Mouse (Mus musculus) Patski (cell line): Measurements from ENCODE around the gene Sfrp5. TPM values are rescaled to one million over a fixed set of nuclear protein-coding genes. Genes with fewer than 3 reads are reported as not detected.

Experiments used
- ATAC-seq: fragments of 100-300 bp; one replicate; pipeline ENCODE4 v1.8.0; 2021
- CTCF ChIA-PET: fragments of 350-600 bp; sonication (Branson Sonifier 250); formaldehyde crosslinking; loops from one replicate; lab custom pipeline; 2022; ENCODE audit warnings: inconsistent platforms; lab: Charles Lee
- POLR2A ChIA-PET: fragments of 350-600 bp; sonication (Branson Sonifier 250); formaldehyde crosslinking; loops from one replicate; lab custom pipeline; 2022; ENCODE audit warnings: antibody characterized with exemption, inconsistent platforms; lab: Charles Lee
- DNase-seq: peaks from one replicate; pipeline ENCODE4 v3.0.0-alpha.2; 2011; ENCODE audit warnings: low read depth, low spot score
- H3K27me3 ChIP-seq: fragments of 371-371 bp; one replicate; pipeline ENCODE4 v1.5.1; 2021
- CTCF ChIP-seq: fragments of 100-300 bp; IDR thresholded peaks from one replicate; pipeline ENCODE4 v1.5.1; 2021
- in situ Hi-C: fragments of 300-500 bp; cut with MboI; formaldehyde crosslinking; loops from 3 replicates; pipeline ENCODE4 v1.11.1; 2018; ENCODE audit warnings: low pct_unique_long_range_greater_than_20kb, mixed read lengths
- polyA plus RNA-seq: library from polyadenylated mRNA; unstranded; gene quantifications from one replicate; pipeline ENCODE4 v1.2.3, GENCODE M21; 2021

The Sfrp5 gene
- polyA plus RNA-seq, 1 experiment from 2014 or later, result 0.04 TPM

- CTCF ChIA-PET, result no interaction called here
- in situ Hi-C loops, result no loop called here
- DNase-seq (no peak), ATAC-seq (no peak)
- no peak for TF ChIP-seq CTCF
- peaks cover 51% of the 10 kb centered on the region for H3K27me3 ChIP-seq
- POLR2A ChIA-PET, result interaction anchor here (0.6 to 1.1 kb wide), 2 partner anchors 36 to 705 kb away, joined by 3 read pairs; no protein-coding TSS in a partner anchor
These were observed 415 bp upstream of the Sfrp5 start for GRCm38 (mm10) chr19:42202467-42202866.

GRCm38 (mm10) chr19:42198026-42198425, 4.0 kb downstream of the Sfrp5 start:
- ATAC-seq (no peak), DNase-seq (no peak)
- ChIA-PET POLR2A (no interaction called here), CTCF (interaction anchor here (1.0 to 1.5 kb wide), 2 partner anchors 12 to 75 kb away, joined by 3 to 6 read pairs; no protein-coding TSS in a partner anchor)
- in situ Hi-C loops, result no loop called here
- TF ChIP-seq CTCF, result no peak
- H3K27me3 ChIP-seq, result peaks cover 35% of the 10 kb centered on the region

GRCm38 (mm10) chr19:42197066-42197465, 5.0 kb downstream of the Sfrp5 start:
- peaks cover 26% of the 10 kb centered on the region for H3K27me3 ChIP-seq
- CTCF ChIA-PET, result interaction anchor here (0.7 to 1.5 kb wide), 3 partner anchors 12 to 75 kb away, joined by 3 to 6 read pairs (median 3); no protein-coding TSS in a partner anchor
- DNase-seq (no peak), ATAC-seq (no peak)
- TF ChIP-seq CTCF, result no peak
- in situ Hi-C loops, result no loop called here
- POLR2A ChIA-PET, result no interaction called here

GRCm38 (mm10) chr19:42196378-42196777, 5.7 kb downstream of the Sfrp5 start:
- no peak for TF ChIP-seq CTCF
- CTCF ChIA-PET, result interaction anchor here (1.5 kb wide), 2 partner anchors 11 to 14 kb away, joined by 3 to 6 read pairs; no protein-coding TSS in a partner anchor
- DNase-seq, result no peak
- in situ Hi-C loops, result no loop called here
- ATAC-seq, result no peak
- peaks cover 19% of the 10 kb centered on the region for H3K27me3 ChIP-seq
- POLR2A ChIA-PET, result no interaction called here

GRCm38 (mm10) chr19:42193311-42193710, 8.7 kb downstream of the Sfrp5 start:
- H3K27me3 ChIP-seq, result no peaks in the 10 kb centered on the region
- CTCF ChIA-PET, result interaction anchor here (0.7 to 2.0 kb wide), 4 partner anchors 10 to 79 kb away, joined by 3 to 8 read pairs (median 3); no protein-coding TSS in a partner anchor
- DNase-seq, result no peak
- ATAC-seq, result no peak
- in situ Hi-C loops, result no loop called here
- TF ChIP-seq CTCF, result no peak
- POLR2A ChIA-PET, result no interaction called here

GRCm38 (mm10) chr19:42190494-42190893, 11.6 kb downstream of the Sfrp5 start:
- ChIA-PET CTCF (interaction anchor here (0.9 to 2.4 kb wide), 8 partner anchors 9 to 90 kb away, joined by 3 to 10 read pairs (median 4); no protein-coding TSS in a partner anchor), POLR2A (interaction anchor here (1.0 kb wide), 1 partner anchor 14 kb away, joined by 3 read pairs; no protein-coding TSS in a partner anchor)
- ATAC-seq (peak; percentile 67), DNase-seq (no peak)
- peak; percentile 92 for TF ChIP-seq CTCF
- no peaks in the 10 kb centered on the region for H3K27me3 ChIP-seq
- in situ Hi-C loops, result no loop called here

GRCm38 (mm10) chr19:42189735-42190134, 12.3 kb downstream of the Sfrp5 start:
- POLR2A ChIA-PET, result no interaction called here
- no peak for ATAC-seq
- CTCF ChIA-PET, result interaction anchor here (1.4 to 2.4 kb wide), 5 partner anchors 28 to 91 kb away, joined by 3 to 10 read pairs (median 6); no protein-coding TSS in a partner anchor
- in situ Hi-C loops, result no loop called here
- no peak for TF ChIP-seq CTCF
- no peaks in the 10 kb centered on the region for H3K27me3 ChIP-seq
- DNase-seq, result no peak

GRCm38 (mm10) chr19:42182673-42183072, 19.4 kb downstream of the Sfrp5 start:
- H3K27me3 ChIP-seq, result no peaks in the 10 kb centered on the region
- TF ChIP-seq CTCF, result peak; percentile 75
- DNase-seq (no peak), ATAC-seq (no peak)
- ChIA-PET CTCF (interaction anchor here (0.8 to 4.0 kb wide), 10 partner anchors 8 to 120 kb away, joined by 3 to 19 read pairs (median 4); no protein-coding TSS in a partner anchor), POLR2A (no interaction called here)
- in situ Hi-C loops, result no loop called here

- POLR2A ChIA-PET, result no interaction called here
- ATAC-seq (no peak), DNase-seq (no peak)
- no peak for TF ChIP-seq CTCF
- H3K27me3 ChIP-seq, result no peaks in the 10 kb centered on the region
- CTCF ChIA-PET, result interaction anchor here (1.1 kb wide), 1 partner anchor 32 kb away, joined by 3 read pairs; the partner anchor contains the start of gene Marveld1
- in situ Hi-C loops, result no loop called here
These were observed 22.7 kb downstream of the Sfrp5 start for GRCm38 (mm10) chr19:42179356-42179755.

GRCm38 (mm10) chr19:42177461-42177860, 24.6 kb downstream of the Sfrp5 start:
- ATAC-seq, result no peak
- in situ Hi-C loops, result no loop called here
- H3K27me3 ChIP-seq, result no peaks in the 10 kb centered on the region
- POLR2A ChIA-PET, result no interaction called here
- CTCF ChIA-PET, result no interaction called here
- no peak for DNase-seq
- TF ChIP-seq CTCF, result no peak

GRCm38 (mm10) chr19:42176841-42177240, 25.2 kb downstream of the Sfrp5 start:
- DNase-seq (no peak), ATAC-seq (no peak)
- CTCF ChIA-PET, result no interaction called here
- in situ Hi-C loops, result no loop called here
- no peaks in the 10 kb centered on the region for H3K27me3 ChIP-seq
- POLR2A ChIA-PET, result no interaction called here
- no peak for TF ChIP-seq CTCF
